8 mouse cellular contexts compared by ENCODE assay signal in the genomic region with DNA sequence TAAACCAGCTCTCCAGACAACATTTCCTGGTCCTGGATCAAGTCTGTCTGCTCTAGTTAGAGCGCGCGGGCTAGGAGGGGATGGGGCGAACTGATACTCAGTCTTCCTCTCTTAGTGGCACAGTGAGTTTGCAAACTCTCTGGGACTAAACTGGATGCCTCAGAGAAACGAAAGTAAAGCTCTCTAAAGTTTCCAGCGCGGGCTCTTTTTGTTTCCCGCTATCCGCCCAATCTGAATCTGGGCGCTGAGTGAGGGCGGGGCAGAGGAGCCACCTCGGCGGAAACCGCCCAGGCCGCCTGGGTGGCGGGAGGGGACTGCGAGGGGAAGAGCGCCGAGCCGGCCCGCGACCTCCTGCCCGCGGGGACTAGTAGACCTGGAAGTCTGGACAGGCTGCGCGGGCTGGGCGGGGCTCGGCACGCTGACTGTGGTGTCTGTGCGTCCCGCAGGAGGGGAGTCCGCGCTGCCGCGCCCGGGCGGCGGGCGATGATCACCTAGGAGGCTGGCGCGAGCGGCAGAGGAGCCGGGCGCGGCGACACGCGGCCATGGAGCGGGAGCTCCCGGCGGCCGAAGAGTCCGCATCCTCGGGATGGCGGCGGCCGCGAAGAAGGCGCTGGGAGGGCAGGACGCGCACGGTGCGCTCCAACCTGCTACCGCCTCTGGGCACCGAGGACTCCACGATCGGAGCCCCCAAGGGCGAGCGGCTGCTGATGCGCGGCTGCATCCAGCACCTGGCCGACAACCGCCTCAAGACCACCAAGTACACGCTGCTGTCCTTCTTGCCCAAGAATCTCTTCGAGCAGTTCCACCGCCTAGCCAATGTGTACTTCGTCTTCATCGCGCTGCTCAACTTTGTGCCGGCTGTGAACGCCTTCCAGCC. TPM values are rescaled to one million over a fixed set of nuclear protein-coding genes. Genes with fewer than 3 reads are reported as not detected.
DNase-seq lines count a peak whose midpoint lies in the region; ATAC-seq and TF ChIP-seq lines count a peak whose summit lies in the region.

No protein-coding gene starts in this region.

- no peaks in the 10 kb centered on the region for H3K27me3 ChIP-seq in forebrain, embryonic 14.5 days (replicated peaks; ENCODE audit: control insufficient read depth, insufficient read depth, low read length)

- peak overlapping the region; percentile 70 for H3K4me3 ChIP-seq in forebrain, embryonic 14.5 days (ENCODE audit: low read depth, low read length)
- peak overlapping the region; percentile 72 for H3K4me3 ChIP-seq in layer of hippocampus, adult 2 months

- peak; percentile 64 for DNase-seq in CD8-positive naive resting alpha-beta T cell, adult 2 months (ENCODE audit: low read depth in 2 of 2, low spot score in 2 of 2)
- peak; percentile 79 for DNase-seq in brain, embryonic 14.5 days (ENCODE audit: low read depth)
- DNase-seq in forebrain, embryonic 14.5 days (ENCODE audit: low spot score): peak; percentile 69
- DNase-seq in heart, postnatal 25 days (ENCODE audit: low spot score): peak; percentile 48
- DNase-seq in layer of hippocampus, adult 2 months (ENCODE audit: low spot score in 2 of 2): no peak
- DNase-seq in lung, postnatal 4 days: peak; percentile 76 to 82
- peak; percentile 74 for DNase-seq in retina, embryonic 14.5 days (ENCODE audit: low spot score)
- DNase-seq in thymus, postnatal 36 days: peak; percentile 78 to 83

- WGBS in forebrain, embryonic 14.5 days: under 1% methylated on average over 80 of the region's 81 CpGs

- peak overlapping the region; percentile 71 for H3K9ac ChIP-seq in forebrain, embryonic 14.5 days (ENCODE audit: low read length)

- intact Hi-C loops in heart, postnatal 25 days (cut with DNase I): no loop called here

- H3K27ac ChIP-seq in forebrain, embryonic 14.5 days (ENCODE audit: low read depth, low read length): 0 out of 2 replicates have a peak overlapping the region, but pooled peaks have one; percentile 39
- peak overlapping the region; percentile 71 for H3K27ac ChIP-seq in layer of hippocampus, adult 2 months

- peak overlapping the region; percentile 90 for H3K4me2 ChIP-seq in forebrain, embryonic 14.5 days (ENCODE audit: low read length)

- no peak for TF ChIP-seq CTCF in brain, embryonic 14.5 days (IDR thresholded peaks at IDR 0.05; ENCODE audit: borderline replicate concordance, extremely low read depth, insufficient read depth, insufficient read length)
- no peak for TF ChIP-seq CTCF in layer of hippocampus, adult 2 months (conservative IDR thresholded peaks at IDR 0.05)

- H3K9me3 ChIP-seq in forebrain, embryonic 14.5 days (replicated peaks; ENCODE audit: control insufficient read depth, low read length): no peaks in the 10 kb centered on the region

- 0 out of 2 replicates have a peak, but pooled peaks have one; percentile 19 for TF ChIP-seq POLR2A in brain, embryonic 14.5 days (IDR thresholded peaks at IDR 0.05; ENCODE audit: borderline replicate concordance, extremely low read depth, insufficient read depth, insufficient read length, poor library complexity, severe bottlenecking)

- ATAC-seq in forebrain, embryonic 14.5 days: peak; percentile 93

- no peaks in the 10 kb centered on the region for H3K36me3 ChIP-seq in forebrain, embryonic 14.5 days (ENCODE audit: control insufficient read depth, insufficient read depth, low read length)

- peaks cover 5% of the 10 kb centered on the region; the same call in 1 of the 2 replicates for H3K4me1 ChIP-seq in forebrain, embryonic 14.5 days (ENCODE audit: control insufficient read depth, insufficient read depth, low read length)

RNA-seq across cellular contexts. Expression of a gene that starts 2.2 kb away (rescaled TPM):
- 2.6 and 2.8 TPM in 2 replicates for polyA plus RNA-seq in brain, embryonic 14.5 days (2012; rRNA removed)
- polyA plus RNA-seq in forebrain, embryonic 14.5 days (2014; fragmentation: Nextera tagmentation; extraction: Ambion mirVana): 0.93 and 1.1 TPM in 2 replicates
- 1 to 10 TPM; 1.5 to 2.4 TPM for total RNA-seq in heart, postnatal 25 days (2021)
- 1 to 10 TPM; 7.5 to 8.4 TPM for total RNA-seq in layer of hippocampus, adult 2 months (2021)

Comparison
In these comparisons a context has a peak if more than half of its experiments do, and no peak if none do; other contexts are left out.
1. DNase-seq: peak in CD8-positive naive resting alpha-beta T cell, adult 2 months (2 of 2), brain, embryonic 14.5 days (single experiment), forebrain, embryonic 14.5 days (single experiment), heart, postnatal 25 days (single experiment), lung, postnatal 4 days (2 of 2), retina, embryonic 14.5 days (single experiment) and thymus, postnatal 36 days (2 of 2); none in layer of hippocampus, adult 2 months (0 of 2).